Mouse (Mus musculus) testis, adult 2 months (tissue): ENCODE data around the gene Cdh23.
A peak's percentile ranks its signal among the peaks of the same experiment; 100 is the strongest.

Experiments
- CTCF ChIP-seq: fragments of 200-500 bp; IDR thresholded peaks from 2 replicates; pipeline ENCODE4 v1.5.1; 2012; ENCODE audit warnings: low read depth, mild to moderate bottlenecking, inconsistent platforms, low read length, moderate library complexity; ENCODE audit not compliant: control insufficient read depth, insufficient read depth, insufficient replicate concordance
- POLR2A ChIP-seq: fragments of 200-500 bp; IDR thresholded peaks from 2 replicates; pipeline ENCODE4 v1.6.1; 2012; ENCODE audit warnings: low read depth, mild to moderate bottlenecking, inconsistent platforms, low read length, moderate library complexity; ENCODE audit not compliant: control insufficient read depth

GRCm38 (mm10) chr10:60346701-60347405 lies 349.4 kb downstream of the Cdh23 start, which contains the start of gene Vsir:
- TF ChIP-seq CTCF (peak; percentile 65), POLR2A (no peak)
